Mouse (Mus musculus) brain, embryonic 14.5 days (tissue): Measurements from ENCODE around the gene Senp2.

Experiments used
- CTCF ChIP-seq: fragments of 200-500 bp; IDR thresholded peaks from 2 replicates; pipeline ENCODE4 v1.5.1; 2012; ENCODE audit warnings: inconsistent platforms, mild to moderate bottlenecking, moderate library complexity, borderline replicate concordance; ENCODE audit not compliant: insufficient read depth, insufficient read length; ENCODE audit errors: extremely low read depth
- POLR2A ChIP-seq: fragments of 200-500 bp; IDR thresholded peaks from 2 replicates; pipeline ENCODE4 v1.6.1; 2012; ENCODE audit warnings: mild to moderate bottlenecking, inconsistent platforms, borderline replicate concordance; ENCODE audit not compliant: poor library complexity, insufficient read depth, insufficient read length, severe bottlenecking; ENCODE audit errors: extremely low read depth

GRCm38 (mm10) chr16:22065536-22065935 lies 56.3 kb downstream of the Senp2 start:
- TF ChIP-seq CTCF, result no peak
- no peak for TF ChIP-seq POLR2A
